Mouse (Mus musculus): ENCODE data around the gene Auh. TPM values are rescaled to one million over a fixed set of nuclear protein-coding genes. Genes with fewer than 3 reads are reported as not detected.
A peak's percentile ranks its signal among the peaks of the same experiment; 100 is the strongest.

Gene Auh
- total RNA-seq, 2 experiments from 2014 or later: 85.3 to 93.5 TPM

GRCm38 (mm10) chr13:52930582-52930981, 1.1 kb upstream of the Auh start:
- intact Hi-C loops (cut with DNase I): no loop called here
- DNase-seq (ENCODE audit: low spot score in 2 of 2): no peak

GRCm38 (mm10) chr13:52928392-52928791, 1.1 kb downstream of the Auh start:
- intact Hi-C loops (cut with DNase I): loop anchor here (5.0 kb wide), 1 partner anchor 111 kb away; no protein-coding TSS in a partner anchor
- peak; percentile 23 to 69 for DNase-seq (ENCODE audit: low spot score in 2 of 2)

- intact Hi-C loops (cut with DNase I): no loop called here
- no peak for DNase-seq (ENCODE audit: low spot score in 2 of 2)
These were observed 5.0 kb downstream of the Auh start for GRCm38 (mm10) chr13:52924457-52924856.

GRCm38 (mm10) chr13:52921966-52922365, 7.5 kb downstream of the Auh start:
- intact Hi-C loops (cut with DNase I): no loop called here
- DNase-seq (ENCODE audit: low spot score in 2 of 2): no peak

- intact Hi-C loops (cut with DNase I): no loop called here
- DNase-seq (ENCODE audit: low spot score in 2 of 2): no peak
These were observed 8.2 kb downstream of the Auh start for GRCm38 (mm10) chr13:52921065-52921825.

- intact Hi-C loops (cut with DNase I): loop anchor here (10.0 kb wide), 1 partner anchor 175 kb away; no protein-coding TSS in a partner anchor
- DNase-seq (ENCODE audit: low spot score in 2 of 2): no peak
These were observed 9.6 kb downstream of the Auh start for GRCm38 (mm10) chr13:52919790-52920352.

GRCm38 (mm10) chr13:52918333-52918732, 11.1 kb downstream of the Auh start:
- intact Hi-C loops (cut with DNase I): loop anchor here (10.0 kb wide), 1 partner anchor 176 kb away; no protein-coding TSS in a partner anchor
- DNase-seq (ENCODE audit: low spot score in 2 of 2): no peak

- intact Hi-C loops (cut with DNase I): loop anchor here (10.0 kb wide), 1 partner anchor 180 kb away; no protein-coding TSS in a partner anchor
- DNase-seq (ENCODE audit: low spot score in 2 of 2): peak in 1 of 2 experiments; percentile 60
These were observed 14.8 kb downstream of the Auh start for GRCm38 (mm10) chr13:52914591-52915110.

- intact Hi-C loops (cut with DNase I): loop anchor here (10.0 kb wide), 1 partner anchor 181 kb away; no protein-coding TSS in a partner anchor
- no peak for DNase-seq (ENCODE audit: low spot score in 2 of 2)
These were observed 15.6 kb downstream of the Auh start for GRCm38 (mm10) chr13:52913926-52914325.

- DNase-seq (ENCODE audit: low spot score in 2 of 2): no peak
- intact Hi-C loops (cut with DNase I): loop anchor here (10.0 kb wide), 1 partner anchor 182 kb away; no protein-coding TSS in a partner anchor
These were observed 17.0 kb downstream of the Auh start for GRCm38 (mm10) chr13:52912495-52912894.

- intact Hi-C loops (cut with DNase I): loop anchor here (1.0 to 10.0 kb wide), 2 partner anchors 35 to 184 kb away; no protein-coding TSS in a partner anchor
- DNase-seq (ENCODE audit: low spot score in 2 of 2): no peak
These were observed 18.2 kb downstream of the Auh start for GRCm38 (mm10) chr13:52911259-52911658.

- no peak for DNase-seq (ENCODE audit: low spot score in 2 of 2)
- intact Hi-C loops (cut with DNase I): no loop called here
These were observed 23.2 kb downstream of the Auh start for GRCm38 (mm10) chr13:52906296-52906695.

GRCm38 (mm10) chr13:52904175-52904574, 25.3 kb downstream of the Auh start:
- intact Hi-C loops (cut with DNase I): no loop called here
- DNase-seq (ENCODE audit: low spot score in 2 of 2): no peak

- intact Hi-C loops (cut with DNase I): no loop called here
- DNase-seq (ENCODE audit: low spot score in 2 of 2): no peak
These were observed 25.7 kb downstream of the Auh start for GRCm38 (mm10) chr13:52903767-52904166.

- no peak for DNase-seq (ENCODE audit: low spot score in 2 of 2)
- intact Hi-C loops (cut with DNase I): no loop called here
These were observed 27.0 kb downstream of the Auh start for GRCm38 (mm10) chr13:52902517-52902916.

GRCm38 (mm10) chr13:52899664-52900063, 29.8 kb downstream of the Auh start:
- intact Hi-C loops (cut with DNase I): no loop called here
- DNase-seq (ENCODE audit: low spot score in 2 of 2): peak in 1 of 2 experiments; percentile 19

GRCm38 (mm10) chr13:52897806-52898205, 31.7 kb downstream of the Auh start:
- intact Hi-C loops (cut with DNase I): no loop called here
- DNase-seq (ENCODE audit: low spot score in 2 of 2): no peak

GRCm38 (mm10) chr13:52892791-52893190, 36.7 kb downstream of the Auh start:
- intact Hi-C loops (cut with DNase I): no loop called here
- peak; percentile 53 to 70 for DNase-seq (ENCODE audit: low spot score in 2 of 2)

- DNase-seq (ENCODE audit: low spot score in 2 of 2): peak; percentile 55 to 69
- intact Hi-C loops (cut with DNase I): no loop called here
These were observed 37.4 kb downstream of the Auh start for GRCm38 (mm10) chr13:52892065-52892503.

GRCm38 (mm10) chr13:52890313-52890712, 39.2 kb downstream of the Auh start:
- intact Hi-C loops (cut with DNase I): no loop called here
- DNase-seq (ENCODE audit: low spot score in 2 of 2): no peak
